Mouse (Mus musculus) brain, embryonic 14.5 days (tissue): ENCODE measurements around the gene Fgr.

Source experiments
- CTCF ChIP-seq: fragments of 200-500 bp; IDR thresholded peaks from 2 replicates; pipeline ENCODE4 v1.5.1; 2012; ENCODE audit warnings: inconsistent platforms, mild to moderate bottlenecking, moderate library complexity, borderline replicate concordance; ENCODE audit not compliant: insufficient read depth, insufficient read length; ENCODE audit errors: extremely low read depth
- POLR2A ChIP-seq: fragments of 200-500 bp; IDR thresholded peaks from 2 replicates; pipeline ENCODE4 v1.6.1; 2012; ENCODE audit warnings: mild to moderate bottlenecking, inconsistent platforms, borderline replicate concordance; ENCODE audit not compliant: poor library complexity, insufficient read depth, insufficient read length, severe bottlenecking; ENCODE audit errors: extremely low read depth

DNA sequence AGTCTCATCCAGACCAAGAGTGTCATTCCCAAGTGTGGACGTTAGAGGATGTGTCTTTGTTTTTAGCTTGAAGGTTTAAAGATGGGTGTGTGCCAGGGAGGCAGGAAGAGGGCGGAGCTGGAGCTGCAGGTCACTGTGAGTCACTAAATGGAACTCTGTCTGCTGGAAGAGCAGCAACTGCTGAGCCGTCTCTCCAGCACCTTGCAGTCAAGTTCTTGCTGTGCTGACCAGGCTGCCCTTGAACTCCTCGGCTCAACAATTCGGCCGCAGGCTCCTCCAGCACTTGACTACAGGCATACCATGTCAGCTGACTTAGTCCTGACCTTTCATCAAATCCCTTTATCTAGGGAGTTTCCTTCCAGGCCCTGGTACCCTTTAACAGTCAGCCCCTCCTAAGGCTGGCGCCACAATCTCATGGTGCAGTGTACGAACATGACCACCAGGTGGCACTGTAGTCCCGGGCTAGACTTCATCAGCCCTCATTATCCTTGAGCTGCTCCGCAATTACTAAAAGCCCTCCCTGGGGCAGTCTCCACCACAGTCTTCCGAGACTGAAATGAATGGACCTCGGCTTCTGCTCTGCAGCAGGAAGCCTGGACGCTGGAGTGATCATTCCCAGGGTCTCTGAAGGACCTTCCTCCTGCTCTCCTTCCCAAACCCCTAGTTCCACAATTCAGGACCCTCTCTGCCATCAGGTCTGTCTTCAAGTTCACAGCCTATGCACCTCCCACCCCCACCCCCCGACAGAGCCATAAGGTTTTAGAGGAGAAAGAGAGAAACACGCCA is 28.4 kb upstream of the Fgr start:
- TF ChIP-seq POLR2A (no peak), CTCF (peak; percentile 95)
